Mouse (Mus musculus) heart, embryonic 13.5 days (tissue): Measurements from ENCODE around the gene Zfp626. TPM values are rescaled to one million over a fixed set of nuclear protein-coding genes. Genes with fewer than 3 reads are reported as not detected.
"Not testable (repeated sequence)": the region's sequence is repeated elsewhere in the genome, so short reads cannot be mapped to it uniquely, and the experiment has no call there.

Experiments
- ATAC-seq: fragments of 200-750 bp; cut with Nextera tagmentation; 2 replicates; pipeline ENCODE4 v1.8.0; 2017; ENCODE audit warnings: moderate TSS enrichment; ENCODE audit not compliant: insufficient number of reproducible peaks, low FRiP score, low TSS enrichment; ENCODE audit errors: extremely low read depth
- H3K27ac ChIP-seq: fragments of 300-500 bp; sonication (generic); replicated peaks from 2 replicates; pipeline ENCODE4 v1.5.1; 2015; ENCODE audit warnings: moderate library complexity, mild to moderate bottlenecking, inconsistent platforms
- H3K27me3 ChIP-seq: fragments of 300-500 bp; sonication (generic); replicated peaks from 2 replicates; pipeline ENCODE4 v1.6.1; 2015; ENCODE audit warnings: mild to moderate bottlenecking, inconsistent platforms
- H3K36me3 ChIP-seq: fragments of 300-500 bp; sonication (generic); 2 replicates; pipeline ENCODE4 v1.6.1; 2015; ENCODE audit warnings: mild to moderate bottlenecking, inconsistent platforms
- H3K4me1 ChIP-seq: fragments of 300-500 bp; sonication (generic); 2 replicates; pipeline ENCODE4 v1.6.1; 2015; ENCODE audit warnings: inconsistent platforms
- H3K4me2 ChIP-seq: fragments of 300-500 bp; sonication (generic); 2 replicates; pipeline ENCODE4 v1.6.1; 2015; ENCODE audit warnings: inconsistent platforms, mild to moderate bottlenecking, moderate library complexity
- H3K4me3 ChIP-seq: fragments of 300-500 bp; sonication (generic); 2 replicates; pipeline ENCODE4 v1.5.1; 2015; ENCODE audit warnings: moderate library complexity, mild to moderate bottlenecking, inconsistent platforms
- H3K9ac ChIP-seq: fragments of 300-500 bp; sonication (generic); 2 replicates; pipeline ENCODE4 v1.6.1; 2015; ENCODE audit warnings: inconsistent platforms, mild to moderate bottlenecking, moderate library complexity
- H3K9me3 ChIP-seq: fragments of 300-500 bp; sonication (generic); 2 replicates; pipeline ENCODE4 v1.6.1; 2016; ENCODE audit warnings: inconsistent platforms
- WGBS: fragments of 180-500 bp; shearing (Covaris S2); methylation state at CpG from one replicate; pipeline ENCODE4 v1.1.7; 2015; ENCODE audit warnings: mixed read lengths; 5-methylcytosine and 5-hydroxymethylcytosine counted together
- polyA plus RNA-seq: library from polyadenylated mRNA; unstranded; fragments of >200 nt; fragmentation: Nextera tagmentation; extraction: Ambion mirVana; gene quantifications from 2 replicates; pipeline ENCODE4 v1.2.1, GENCODE M21; 2015

The Zfp626 gene
- polyA plus RNA-seq, 1 experiment from 2014 or later: 1.0 TPM

DNA sequence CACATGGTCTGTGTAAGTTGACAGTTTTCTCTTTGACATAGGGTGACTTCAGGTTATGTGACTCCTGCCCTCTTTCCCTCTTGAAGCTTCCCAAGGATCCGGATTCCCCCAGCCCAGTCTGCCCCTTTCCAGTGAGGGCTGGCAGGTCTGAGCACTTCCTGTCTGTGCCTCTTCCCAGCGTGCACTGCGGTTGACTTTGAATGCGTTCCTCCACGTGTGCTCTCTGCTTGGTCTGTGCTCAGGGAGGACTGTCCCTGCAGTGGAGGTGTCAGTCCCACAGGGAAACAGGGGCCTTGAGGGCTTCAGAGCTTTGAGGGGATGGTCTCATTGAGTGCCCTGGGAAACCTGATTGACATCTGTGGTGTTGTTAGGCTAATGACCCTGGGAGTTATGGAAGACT is 55.6 kb downstream of the Zfp626 start:
- H3K9ac ChIP-seq, H3K4me3 ChIP-seq, H3K27me3 ChIP-seq, ATAC-seq, H3K9me3 ChIP-seq, H3K27ac ChIP-seq, H3K4me2 ChIP-seq: not testable (repeated sequence)
- Histone ChIP-seq H3K4me1 (peaks cover 17% of the 10 kb centered on the region), H3K36me3 (peaks cover 39% of the 10 kb centered on the region)
- WGBS: 78% methylated on average over 5 of the region's 5 CpGs

Other genes with a start within 250 kb of the Zfp626 start
- 72.7 and 73.4 TPM in 2 replicates for gene Akt2, start 215.6 kb upstream of the Zfp626 start, polyA plus RNA-seq
- 0.25 TPM in 1 of 2 replicates, not detected in the other for gene Ttc9b, start 153.3 kb upstream of the Zfp626 start, polyA plus RNA-seq
- 3.7 and 4.6 TPM in 2 replicates for gene Map3k10, start 132.6 kb upstream of the Zfp626 start, polyA plus RNA-seq
- 1.5 and 2.9 TPM in 2 replicates for gene Zfp607b, start 117.9 kb upstream of the Zfp626 start, polyA plus RNA-seq
- 19.5 and 20.1 TPM in 2 replicates for gene Zfp60, start 75.8 kb upstream of the Zfp626 start, polyA plus RNA-seq
- gene Zfp59, start 31.4 kb downstream of the Zfp626 start, polyA plus RNA-seq: 4.5 and 5.6 TPM in 2 replicates
- gene Zfp607a, start 50.3 kb downstream of the Zfp626 start, polyA plus RNA-seq: 3.5 and 3.8 TPM in 2 replicates
- gene Zfp974, start 122.3 kb downstream of the Zfp626 start, polyA plus RNA-seq: 5.5 and 6.9 TPM in 2 replicates
- 12.0 and 13.1 TPM in 2 replicates for gene Zfp780b, start 172.0 kb downstream of the Zfp626 start, polyA plus RNA-seq
- 1.7 and 2.7 TPM in 2 replicates for gene Zfp850, start 206.9 kb downstream of the Zfp626 start, polyA plus RNA-seq
- 232 and 244 TPM in 2 replicates for gene Psmc4, start 242.9 kb downstream of the Zfp626 start, polyA plus RNA-seq